Mouse (Mus musculus) spleen, adult 18-20 months (tissue): ENCODE results near the gene Nrgn.

Source experiments
- DNase-seq, 2 experiments: peaks; one replicate each; pipeline ENCODE4 v3.0.0; 2022; ENCODE audit warnings: mixed read lengths in 2 of 2

The Nrgn gene

DNA sequence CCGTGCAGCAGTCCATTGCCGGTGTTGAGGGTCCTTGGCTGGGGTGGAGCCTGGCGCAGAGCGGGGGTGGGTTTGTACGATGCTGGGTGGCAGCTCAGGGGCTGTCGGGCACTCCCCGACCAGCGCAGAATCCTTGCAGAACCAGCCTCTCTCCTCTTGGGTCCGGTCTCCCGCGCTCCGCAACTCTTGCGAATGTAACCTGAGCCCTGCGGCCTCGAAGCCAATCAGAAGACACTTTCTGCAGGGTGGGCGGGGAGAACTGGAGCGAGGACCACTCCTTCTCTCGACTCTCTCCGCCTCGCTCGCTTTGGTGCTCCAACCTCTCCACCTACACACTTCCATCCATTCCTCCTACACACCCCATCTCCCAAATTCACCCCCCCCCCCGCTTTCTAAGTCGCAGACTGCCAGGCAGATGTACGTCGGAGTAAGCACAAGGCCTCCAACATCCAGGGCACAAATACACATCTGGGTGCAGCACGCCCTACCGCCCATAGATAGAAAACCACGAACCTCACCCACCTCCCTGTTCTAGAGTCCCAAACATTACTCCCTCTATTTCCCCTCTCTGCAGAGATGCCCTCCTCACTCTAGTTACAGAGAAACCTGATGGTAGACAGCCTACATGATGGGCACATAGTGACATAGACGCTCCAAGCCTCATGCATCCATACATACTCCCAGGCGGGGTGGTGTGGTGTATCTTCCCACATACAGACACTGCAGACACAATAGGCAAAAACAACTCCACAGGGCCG lies at the start of gene Nrgn:
TSS of gene Nrgn (minus strand) at position 369 of the 758 bp plus-strand sequence.
- DNase-seq, result peak in 1 of 2 experiments; percentile 46

DNA sequence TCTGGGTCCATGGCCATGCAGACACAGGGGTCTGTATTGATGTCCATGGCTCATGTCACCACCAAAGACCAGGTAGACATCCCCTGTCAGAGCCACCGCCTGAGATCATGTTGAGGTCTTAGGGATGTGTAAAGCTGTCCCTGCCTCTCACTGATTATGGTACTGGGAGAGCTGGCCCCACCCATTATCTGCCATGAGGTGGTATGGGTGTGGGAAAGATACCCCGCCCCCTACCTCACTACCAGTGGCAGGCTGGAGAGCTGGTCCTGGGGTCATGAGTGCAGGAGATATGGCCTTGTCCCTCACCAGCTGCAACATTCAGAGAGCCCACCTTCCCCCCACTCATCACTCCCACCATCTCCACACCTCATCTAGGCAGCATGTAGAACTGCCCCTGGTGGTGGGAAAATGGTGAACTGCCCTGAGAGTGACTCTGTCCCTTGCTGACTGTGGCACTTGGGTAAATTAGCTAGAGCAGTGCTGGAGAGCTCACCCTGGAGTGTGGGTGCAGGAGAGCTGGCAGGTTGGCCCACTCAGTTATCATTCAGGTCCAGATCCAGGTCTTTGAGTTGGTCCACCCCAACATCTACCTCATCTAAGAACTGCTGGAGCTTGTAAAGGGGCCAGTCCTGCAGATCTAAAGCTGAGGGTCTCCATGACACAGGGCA lies 48.0 kb upstream of the Nrgn start:
- no peak for DNase-seq

- DNase-seq, result no peak
Measured at GRCm38 (mm10) chr9:37598637-37599036, 45.9 kb upstream of the Nrgn start.

DNA sequence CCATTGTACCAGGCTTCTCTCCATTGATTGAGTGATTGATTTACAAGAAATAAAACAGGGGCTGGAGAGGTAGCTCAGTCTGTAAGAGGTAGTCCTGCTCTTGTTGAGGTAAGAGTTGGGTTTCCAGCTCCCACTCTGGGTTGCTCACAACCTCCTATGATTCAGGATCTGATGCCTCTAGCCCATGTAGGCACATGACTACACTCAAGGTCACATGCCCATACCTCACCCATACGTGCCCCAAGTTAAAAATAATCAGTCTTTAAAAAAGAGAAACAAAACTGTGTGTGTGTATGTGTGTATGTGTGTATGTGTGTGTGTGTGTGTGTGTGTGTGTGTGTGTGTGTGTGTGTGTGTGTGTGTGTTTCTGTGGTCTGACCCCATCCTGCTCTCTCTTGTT lies 42.9 kb upstream of the Nrgn start:
- no peak for DNase-seq

GRCm38 (mm10) chr9:37593690-37594089 lies 41.0 kb upstream of the Nrgn start:
- DNase-seq, result no peak

DNA sequence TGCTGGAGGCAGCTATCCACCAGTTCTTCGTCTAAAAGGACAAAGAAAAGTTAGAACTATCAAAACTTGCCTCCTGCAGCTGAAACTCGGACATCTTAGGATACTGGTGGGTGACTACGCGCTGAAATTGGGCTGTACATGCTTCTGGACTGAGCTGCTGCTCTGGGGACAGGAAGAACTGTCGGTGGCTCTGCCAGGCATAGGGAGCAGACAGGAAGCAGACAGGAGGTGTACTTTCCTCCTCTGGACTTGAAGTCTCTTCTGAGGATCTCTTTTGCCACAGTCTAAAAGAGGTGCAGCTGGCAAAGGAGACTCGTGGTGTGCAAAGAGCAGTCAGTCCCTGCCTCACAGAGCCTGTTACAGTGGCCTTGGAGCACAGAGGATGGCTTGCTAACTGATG lies 39.9 kb upstream of the Nrgn start:
- DNase-seq, result no peak

GRCm38 (mm10) chr9:37592025-37592424 lies 39.3 kb upstream of the Nrgn start:
- no peak for DNase-seq

DNA sequence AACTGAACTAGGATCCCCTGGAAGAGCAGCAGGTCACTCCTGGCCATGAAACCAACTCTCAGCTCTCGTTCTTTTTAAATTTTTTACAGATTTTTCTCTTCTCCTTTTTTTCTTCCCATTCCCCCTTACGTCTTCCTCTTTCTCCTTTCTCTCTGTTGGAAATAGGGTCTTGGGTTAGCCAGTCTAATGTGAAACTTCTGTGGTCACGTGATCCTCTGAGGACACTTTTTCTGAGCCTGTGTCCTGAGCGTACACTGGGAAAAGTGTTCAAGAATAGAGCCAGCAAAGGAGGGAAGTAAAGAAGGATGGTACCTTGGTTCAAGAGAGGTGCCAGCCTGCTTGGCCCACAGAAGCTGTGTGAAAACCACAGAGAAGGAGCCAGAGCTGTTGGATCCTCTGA lies 37.7 kb upstream of the Nrgn start:
- DNase-seq, result no peak

DNA sequence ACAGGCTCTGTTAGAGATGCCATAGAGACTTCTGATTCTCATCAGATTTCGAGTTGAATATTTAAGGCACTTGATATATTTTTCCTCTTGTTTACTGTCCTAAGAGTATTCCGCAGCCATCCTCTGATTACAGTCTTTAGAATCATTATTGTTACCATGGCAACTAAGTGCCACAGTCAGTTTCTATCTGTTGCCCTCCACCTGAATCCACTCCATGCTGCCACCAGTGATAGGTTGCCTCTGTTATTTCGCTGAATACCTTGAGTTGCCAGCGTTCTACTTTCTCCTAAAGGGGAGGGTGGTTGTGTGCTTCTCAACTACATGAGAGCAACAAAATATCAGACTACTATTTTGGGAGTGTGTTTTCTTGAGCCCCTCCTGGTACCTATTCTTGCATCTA lies 34.0 kb upstream of the Nrgn start:
- no peak for DNase-seq

DNA sequence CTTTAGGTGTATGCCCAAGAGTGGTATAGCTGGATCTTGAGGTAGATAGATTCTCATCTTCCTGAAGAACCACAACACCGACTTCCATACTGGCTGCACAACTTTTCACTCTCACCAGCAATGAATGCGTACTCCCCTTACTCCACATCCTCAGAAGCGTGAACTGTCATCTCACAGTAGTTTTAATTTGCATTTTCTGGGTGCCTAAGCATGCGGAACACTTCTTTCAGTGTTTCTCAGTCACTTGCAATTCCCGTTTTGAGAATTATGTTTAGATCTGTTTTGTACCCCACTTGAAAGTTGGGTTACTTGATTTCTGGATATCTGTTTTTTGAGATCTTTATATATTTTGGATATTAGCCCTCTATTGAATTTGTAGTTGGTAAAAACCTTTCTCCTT lies 30.9 kb upstream of the Nrgn start:
- no peak for DNase-seq

DNA sequence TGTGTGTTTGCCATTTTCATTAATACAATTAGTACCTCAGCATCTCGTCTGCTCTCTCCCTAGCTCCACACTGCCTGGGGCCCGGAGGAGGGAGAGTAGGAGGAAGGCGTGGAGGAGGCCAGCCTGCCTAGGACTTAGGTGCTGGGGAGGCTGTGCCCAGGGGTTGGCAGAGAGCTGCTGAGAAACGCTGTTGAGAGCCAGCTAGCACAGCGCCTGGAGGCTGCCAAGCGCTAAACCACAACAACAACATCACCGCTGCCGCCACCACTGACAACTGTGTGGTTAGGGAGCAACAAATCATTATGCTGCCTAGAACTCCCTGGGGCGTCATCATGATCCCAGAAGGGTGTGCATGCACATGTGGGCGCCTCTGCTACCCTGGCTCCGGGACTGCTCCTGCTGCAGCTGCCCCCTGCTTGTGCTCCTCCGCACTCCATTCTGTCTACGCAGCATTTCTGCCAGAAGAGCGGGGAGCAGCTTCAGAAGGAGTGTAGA lies 23.8 kb upstream of the Nrgn start:
- peak; percentile 40 to 52 for DNase-seq

DNA sequence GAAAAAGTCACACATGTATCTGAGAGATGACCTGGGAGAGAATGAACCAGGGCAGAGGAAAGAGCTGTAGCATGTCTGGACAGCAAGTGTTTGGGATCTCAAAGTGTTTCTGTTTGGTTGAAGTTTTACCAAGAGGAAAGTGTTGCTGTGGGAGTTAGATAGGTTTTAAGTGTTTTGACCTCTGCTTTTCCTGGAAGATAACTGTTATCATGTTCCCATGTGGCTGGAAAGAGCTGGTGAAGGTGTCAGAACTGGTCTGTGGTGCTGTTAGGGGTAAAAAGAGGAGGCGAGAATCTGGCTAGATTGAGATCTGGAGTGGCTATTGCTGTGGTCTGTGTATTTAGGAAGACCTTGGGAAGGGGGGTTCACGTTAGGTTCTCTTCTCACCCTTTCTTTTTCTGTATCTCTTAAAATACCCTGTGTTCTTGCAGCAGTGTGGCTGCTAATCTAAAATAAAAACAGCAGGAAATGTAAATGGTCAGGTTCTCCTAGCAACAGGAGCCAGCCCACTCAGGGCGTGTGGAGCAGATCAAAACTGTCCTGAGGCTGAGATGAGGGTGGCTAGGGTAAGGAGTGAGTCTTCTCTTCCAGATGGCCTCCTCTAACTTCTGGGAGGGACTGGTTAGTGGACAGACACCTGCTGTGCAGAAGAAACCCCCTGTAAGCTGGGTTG lies 19.6 kb upstream of the Nrgn start:
- DNase-seq, result no peak

DNA sequence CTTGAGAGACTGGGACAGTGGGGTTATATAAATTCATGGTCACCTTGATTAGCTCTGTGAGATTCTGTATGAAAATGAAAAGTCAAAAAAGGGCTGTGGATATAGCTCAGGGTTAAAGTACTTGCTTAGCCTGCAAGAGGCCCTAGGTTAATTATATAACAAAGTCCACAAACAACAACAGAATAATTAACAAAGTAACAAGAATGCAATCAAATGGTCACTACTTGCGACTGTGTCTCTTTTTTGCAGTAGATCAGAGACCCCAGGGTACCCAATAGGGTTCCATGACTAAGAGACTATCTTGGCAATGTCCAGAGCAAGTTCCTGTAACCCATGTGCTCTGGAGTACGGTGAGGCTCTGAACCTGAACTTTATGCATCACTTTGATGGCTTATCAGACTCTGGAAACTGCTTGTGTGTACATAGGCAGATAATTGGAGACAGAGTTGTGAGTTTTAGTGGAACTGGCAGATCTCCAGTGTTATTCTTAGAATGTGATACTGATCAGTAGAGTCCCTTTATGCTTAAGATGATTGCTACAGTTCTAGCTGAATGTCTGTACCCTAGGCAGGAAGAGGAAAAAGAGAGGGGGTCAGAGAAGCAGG lies 16.6 kb upstream of the Nrgn start:
- no peak for DNase-seq

DNA sequence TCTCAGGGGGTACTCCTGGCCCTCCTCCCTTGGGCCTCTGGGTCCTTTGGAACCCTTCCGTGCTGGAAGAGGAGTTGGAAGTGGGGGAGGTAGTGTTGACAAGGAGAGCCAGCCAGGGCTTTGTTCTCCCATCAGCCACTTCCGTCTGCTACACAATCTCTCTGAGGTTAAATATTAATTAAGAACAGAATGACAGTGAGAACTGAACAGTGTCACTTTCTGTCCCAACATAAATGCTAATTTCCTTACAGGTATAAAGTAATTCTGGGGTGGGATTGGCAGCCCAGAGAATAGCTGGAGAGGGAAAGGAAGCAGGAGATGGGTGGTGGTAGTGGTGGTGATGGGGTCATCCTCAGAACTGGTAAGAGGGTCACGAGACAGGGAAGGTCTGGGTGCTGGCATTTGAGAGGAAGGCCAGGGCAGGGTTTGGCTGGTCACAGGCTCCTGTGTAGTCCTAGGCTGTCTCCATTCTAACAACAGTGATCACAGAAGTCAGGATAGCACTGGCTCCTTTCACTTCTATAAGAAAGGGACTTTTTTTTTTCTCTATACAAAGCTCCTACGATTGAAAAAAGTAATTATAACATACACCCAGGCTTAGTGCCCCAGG lies 16.0 kb upstream of the Nrgn start:
- no peak for DNase-seq

- DNase-seq, result peak; percentile 15 to 16
Measured at GRCm38 (mm10) chr9:37567892-37568604, 15.3 kb upstream of the Nrgn start.

DNA sequence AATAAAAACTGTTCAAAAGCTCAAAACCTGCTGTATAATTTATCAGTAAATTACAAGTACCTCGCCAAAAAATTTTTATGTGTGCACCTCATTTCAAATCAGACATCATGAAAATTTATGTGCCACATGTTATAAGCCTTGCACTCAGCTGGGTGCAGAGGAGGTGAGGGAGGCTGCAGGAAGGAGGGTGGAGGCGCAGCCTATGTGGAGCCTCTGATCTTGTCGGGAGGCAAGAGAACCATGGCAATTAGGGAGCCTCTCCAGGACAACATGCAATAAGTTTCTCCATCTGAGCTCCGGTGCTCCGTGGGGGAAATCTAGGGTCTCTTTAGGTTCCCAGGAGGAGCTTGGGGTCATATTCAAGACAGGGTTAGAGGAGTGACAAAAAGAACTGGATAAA lies 14.8 kb upstream of the Nrgn start:
- DNase-seq, result no peak

GRCm38 (mm10) chr9:37567019-37567418 lies 14.3 kb upstream of the Nrgn start:
- DNase-seq, result no peak

DNA sequence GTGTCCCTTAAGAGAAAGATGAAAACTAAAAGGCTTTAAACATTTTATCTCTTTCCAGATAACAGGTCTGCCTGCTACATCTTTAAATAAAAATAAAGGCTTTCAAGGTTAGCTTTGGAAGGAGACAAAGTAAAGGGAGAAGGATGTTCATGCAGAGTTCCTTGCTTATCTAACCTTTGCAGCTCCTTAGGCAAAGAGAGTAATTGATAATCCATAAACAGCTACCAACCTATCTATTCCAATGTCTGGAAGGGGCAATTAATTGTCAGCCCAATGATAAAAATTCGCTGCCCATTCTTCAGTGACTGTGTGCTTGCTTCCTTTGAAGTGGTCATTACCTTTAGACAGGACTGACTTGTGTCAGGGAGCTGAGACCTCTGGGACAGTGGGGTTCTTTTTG lies 11.1 kb upstream of the Nrgn start:
- no peak for DNase-seq

- DNase-seq, result no peak
Measured at GRCm38 (mm10) chr9:37560617-37561016, 7.9 kb upstream of the Nrgn start.

- no peak for DNase-seq
Measured at GRCm38 (mm10) chr9:37556366-37556765, 3.7 kb upstream of the Nrgn start.

- DNase-seq, result no peak
Measured at GRCm38 (mm10) chr9:37554838-37555748, 2.4 kb upstream of the Nrgn start, which contains the start of gene Siae. Gene Siae (plus strand): TSS chr9:37555698.
